Comparison of ENCODE assay signal across 27 mouse cellular contexts in genomic region chr10:50711286-50711685, GRCm38 (mm10).
DNase-seq lines count a peak whose midpoint lies in the region; ATAC-seq and TF ChIP-seq lines count a peak whose summit lies in the region.
"Had no signal": no experiment of that assay in that cellular context is flagged by ENCODE, and none has a peak within 500 bp of the region (broad histone marks: within the 10 kb centered on the region; RNA-seq: fewer than 3 reads in every experiment).

No protein-coding gene starts in this region.

- 61% methylated on average over 3 of the region's 3 CpGs for WGBS in forebrain, embryonic 15.5 days
- 56% methylated on average over 3 of the region's 3 CpGs for WGBS in forebrain, postnatal 0 days
- WGBS in embryonic facial prominence, embryonic 14.5 days, result 59% methylated on average over 3 of the region's 3 CpGs

- no peak overlapping the region for H3K4me3 ChIP-seq in forebrain, embryonic 15.5 days
- H3K4me3 ChIP-seq in forebrain, postnatal 0 days (ENCODE audit: low read depth, low read length), result no peak overlapping the region
- no peak overlapping the region for H3K4me3 ChIP-seq in embryonic facial prominence, embryonic 14.5 days (ENCODE audit: low read depth, low read length)
- H3K4me3 ChIP-seq: embryonic facial prominence, embryonic 12.5 days; forebrain, embryonic 10.5 days; gastrocnemius, adult 2 months; heart, embryonic 15.5 days; limb, embryonic 12.5 days; liver, embryonic 15.5 days; midbrain, embryonic 10.5 days; myocyte; neural tube, embryonic 12.5 days had no signal

- no peaks in the 10 kb centered on the region for H3K4me1 ChIP-seq in forebrain, embryonic 15.5 days
- no peaks in the 10 kb centered on the region for H3K4me1 ChIP-seq in forebrain, postnatal 0 days (ENCODE audit: insufficient read depth)
- no peaks in the 10 kb centered on the region for H3K4me1 ChIP-seq in embryonic facial prominence, embryonic 14.5 days (ENCODE audit: control insufficient read depth, insufficient read depth, low read length)
- H3K4me1 ChIP-seq: embryonic facial prominence, embryonic 12.5 days; forebrain, embryonic 10.5 days; heart, embryonic 15.5 days; limb, embryonic 12.5 days; liver, embryonic 15.5 days; midbrain, embryonic 10.5 days; neural tube, embryonic 12.5 days had no signal

- no peak for DNase-seq in forebrain, postnatal 0 days
- peak; percentile 10 for DNase-seq in left cerebral cortex, postnatal 4 days
- no peak for DNase-seq in left cerebral cortex, postnatal 10 days (ENCODE audit: extremely low spot score in 1 of 2, low spot score in 2 of 2)
- DNase-seq in embryonic facial prominence, embryonic 14.5 days (ENCODE audit: low spot score), result peak; percentile 2
- DNase-seq in heart, postnatal 14 days, result no peak
- no peak for DNase-seq in gastrocnemius, postnatal 4 days (ENCODE audit: low spot score in 2 of 2)
- DNase-seq: adrenal gland, postnatal 14 days; gastrocnemius, adult 2 months; gastrocnemius, postnatal 36 days; heart, postnatal 36 days; kidney, adult 11 months; layer of hippocampus, adult 9-11 months; lung, postnatal 14 days; thymus, postnatal 4 days had no signal

- no peak overlapping the region for H3K4me2 ChIP-seq in forebrain, embryonic 15.5 days (replicated peaks)
- no peak overlapping the region for H3K4me2 ChIP-seq in forebrain, postnatal 0 days (ENCODE audit: low read depth)
- H3K4me2 ChIP-seq in embryonic facial prominence, embryonic 14.5 days (ENCODE audit: low read depth, low read length), result no peak overlapping the region
- H3K4me2 ChIP-seq: embryonic facial prominence, embryonic 12.5 days; heart, embryonic 15.5 days; limb, embryonic 12.5 days; liver, embryonic 15.5 days; lung, embryonic 14.5 days; neural tube, embryonic 12.5 days had no signal

- peak overlapping the region; percentile 20; the same call in 1 of the 2 replicates for H3K27ac ChIP-seq in forebrain, embryonic 15.5 days (replicated peaks)
- H3K27ac ChIP-seq in forebrain, postnatal 0 days (ENCODE audit: low read depth, low read length), result no peak overlapping the region
- H3K27ac ChIP-seq in embryonic facial prominence, embryonic 14.5 days (replicated peaks; ENCODE audit: low read depth, low read length), result no peak overlapping the region
- H3K27ac ChIP-seq: embryonic facial prominence, embryonic 12.5 days; forebrain, embryonic 10.5 days; gastrocnemius, adult 2 months; heart, embryonic 15.5 days; limb, embryonic 12.5 days; liver, embryonic 15.5 days; midbrain, embryonic 10.5 days; neural tube, embryonic 12.5 days had no signal

- no peaks in the 10 kb centered on the region for H3K9me3 ChIP-seq in forebrain, embryonic 15.5 days
- no peaks in the 10 kb centered on the region for H3K9me3 ChIP-seq in forebrain, postnatal 0 days (ENCODE audit: low read length)
- H3K9me3 ChIP-seq in embryonic facial prominence, embryonic 14.5 days (ENCODE audit: control insufficient read depth, low read length), result no peaks in the 10 kb centered on the region
- H3K9me3 ChIP-seq: embryonic facial prominence, embryonic 12.5 days; forebrain, embryonic 10.5 days; heart, embryonic 15.5 days; limb, embryonic 12.5 days; liver, embryonic 15.5 days; midbrain, embryonic 10.5 days; neural tube, embryonic 12.5 days had no signal

- TF ChIP-seq CTCF in forebrain, postnatal 0 days (IDR thresholded peaks at IDR 0.05; ENCODE audit: low read depth), result no peak

- H3K27me3 ChIP-seq in forebrain, embryonic 15.5 days, result no peaks in the 10 kb centered on the region
- no peaks in the 10 kb centered on the region for H3K27me3 ChIP-seq in forebrain, postnatal 0 days (ENCODE audit: insufficient read depth, low read length)
- no peaks in the 10 kb centered on the region for H3K27me3 ChIP-seq in embryonic facial prominence, embryonic 14.5 days (replicated peaks; ENCODE audit: control insufficient read depth, insufficient read depth, low read length)
- H3K27me3 ChIP-seq: embryonic facial prominence, embryonic 12.5 days; heart, embryonic 15.5 days; limb, embryonic 12.5 days; liver, embryonic 15.5 days; neural tube, embryonic 12.5 days had no signal

- ATAC-seq in forebrain, embryonic 15.5 days (replicated peaks), result 0 out of 2 replicates have a peak, but pooled peaks have one; percentile 13
- no peak for ATAC-seq in forebrain, postnatal 0 days
- ATAC-seq in embryonic facial prominence, embryonic 14.5 days (ENCODE audit: low read depth), result no peak
- ATAC-seq: CD4-positive, CD25-positive, alpha-beta regulatory T cell, adult 4 months; inflammation-experienced regulatory T-cells, adult 6 months; midbrain, embryonic 16.5 days had no signal

- H3K9ac ChIP-seq in forebrain, embryonic 15.5 days (replicated peaks), result no peak overlapping the region
- no peak overlapping the region for H3K9ac ChIP-seq in forebrain, postnatal 0 days
- H3K9ac ChIP-seq in embryonic facial prominence, embryonic 14.5 days (ENCODE audit: low read depth, low read length), result no peak overlapping the region
- H3K9ac ChIP-seq: embryonic facial prominence, embryonic 12.5 days; heart, embryonic 15.5 days; limb, embryonic 12.5 days; liver, embryonic 15.5 days; lung, embryonic 14.5 days; neural tube, embryonic 12.5 days had no signal

- intact Hi-C loops in left cerebral cortex, postnatal 4 days (cut with DNase I), result no loop called here
- intact Hi-C loops in left cerebral cortex, postnatal 10 days (cut with DNase I), result no loop called here
- intact Hi-C loops in heart, postnatal 14 days (cut with DNase I), result no loop called here

- 0 out of 2 replicates have a peak, but pooled peaks cover 2% of the 10 kb centered on the region for H3K36me3 ChIP-seq in forebrain, embryonic 15.5 days
- H3K36me3 ChIP-seq in forebrain, postnatal 0 days (ENCODE audit: insufficient read depth), result peaks cover 6% of the 10 kb centered on the region
- peaks cover 13% of the 10 kb centered on the region for H3K36me3 ChIP-seq in embryonic facial prominence, embryonic 14.5 days (ENCODE audit: control insufficient read depth, insufficient read depth, low read length)
- H3K36me3 ChIP-seq: heart, embryonic 15.5 days; neural tube, embryonic 12.5 days had no signal

Comparison
In these comparisons a context has a peak if more than half of its experiments do, and no peak if none do; other contexts are left out.
1. DNase-seq: peak in left cerebral cortex, postnatal 4 days (single experiment) and embryonic facial prominence, embryonic 14.5 days (single experiment); none in forebrain, postnatal 0 days (single experiment), left cerebral cortex, postnatal 10 days (0 of 2), heart, postnatal 14 days (0 of 2) and gastrocnemius, postnatal 4 days (0 of 2).